Mouse (Mus musculus) ovary, postnatal 14 days (tissue): ENCODE data around the gene Zbtb20.

Experiments used
- DNase-seq: peaks from one replicate; pipeline ENCODE4 v3.0.0; 2022; ENCODE audit warnings: low spot score

Zbtb20 gene

DNA sequence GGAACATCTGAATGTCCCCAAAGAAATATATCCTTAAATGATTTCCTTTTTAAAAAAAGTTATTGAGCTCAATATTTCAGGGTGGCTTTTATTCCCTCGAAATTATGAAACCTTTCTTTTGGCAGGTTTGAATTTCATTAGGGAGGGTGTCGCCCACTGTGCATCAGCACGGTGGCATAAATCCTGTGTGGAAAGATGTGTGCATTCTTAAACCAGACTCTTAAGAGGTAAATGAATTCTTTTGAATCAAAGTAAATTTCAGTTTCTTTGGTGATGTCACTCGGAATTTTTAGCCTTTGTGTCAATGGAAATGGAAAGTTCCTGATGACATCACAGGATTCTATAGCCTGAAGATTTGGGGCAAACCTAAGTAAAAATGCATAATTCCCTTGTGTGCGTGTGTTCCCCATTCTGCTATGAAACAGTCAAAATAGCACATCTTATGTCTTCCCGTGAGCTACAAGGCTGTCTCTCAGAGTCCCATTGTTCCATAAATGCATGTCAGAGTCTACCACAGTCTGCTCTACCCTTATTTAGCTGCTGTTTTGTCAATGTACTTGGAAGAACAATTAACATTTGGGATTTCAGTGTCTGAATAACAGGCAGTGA is 318.1 kb downstream of the Zbtb20 start:
- DNase-seq, result no peak

DNA sequence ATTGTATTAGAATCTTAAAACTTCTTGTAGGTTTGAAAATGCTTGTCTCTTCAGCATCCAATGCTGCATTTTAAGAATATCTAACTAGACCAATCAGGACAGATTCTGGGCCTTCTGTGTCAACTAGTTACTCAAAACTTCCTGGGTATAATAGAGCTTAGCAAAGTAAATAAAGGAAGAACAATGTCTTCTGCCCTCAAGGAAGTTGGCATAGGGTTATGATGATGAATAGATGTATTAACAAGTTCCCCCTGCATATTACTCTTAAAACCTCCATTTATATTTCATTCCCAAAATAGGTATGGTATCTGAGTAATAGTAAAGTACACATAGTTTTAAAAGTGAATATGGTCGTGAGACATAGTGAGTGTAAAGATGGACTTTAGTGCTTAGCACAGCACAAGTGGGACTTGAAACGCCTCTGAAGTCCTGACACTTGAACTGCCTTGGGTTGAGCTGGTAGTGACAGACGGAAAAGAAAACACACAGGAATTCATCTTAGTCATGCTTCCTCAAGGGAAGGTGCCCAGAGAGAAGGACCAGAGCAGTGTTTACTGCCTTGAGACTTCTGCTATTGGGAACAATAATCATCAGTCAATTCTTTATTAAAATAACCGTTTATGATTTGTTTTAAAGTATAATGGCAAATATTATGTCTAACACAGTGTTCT is 341.8 kb downstream of the Zbtb20 start:
- DNase-seq, result no peak

GRCm38 (mm10) chr16:43219367-43219766 is 343.7 kb downstream of the Zbtb20 start:
- no peak for DNase-seq

GRCm38 (mm10) chr16:43221313-43221712 is 345.6 kb downstream of the Zbtb20 start:
- no peak for DNase-seq

- no peak for DNase-seq
Observed at GRCm38 (mm10) chr16:43230253-43230652, 354.6 kb downstream of the Zbtb20 start.

GRCm38 (mm10) chr16:43234249-43234648 is 358.6 kb downstream of the Zbtb20 start:
- DNase-seq, result no peak

DNA sequence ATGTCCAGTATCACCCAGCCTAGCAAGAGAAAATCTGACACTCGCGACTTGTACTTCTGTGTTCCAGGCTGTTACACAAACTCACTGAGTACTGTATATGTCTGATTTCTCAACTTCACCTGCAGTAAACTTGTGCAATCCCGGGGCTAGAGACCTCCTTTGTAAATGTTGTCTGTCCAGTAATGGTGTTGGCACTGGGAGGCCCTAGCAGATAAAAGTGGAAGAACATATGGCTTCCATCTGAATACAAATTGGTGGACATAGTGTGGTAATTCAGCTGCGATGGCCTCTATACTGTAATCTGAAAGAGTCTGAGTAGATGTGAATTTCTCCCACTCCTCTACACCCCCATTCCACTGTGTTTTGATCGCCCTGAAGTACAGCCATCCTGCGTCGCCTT is 359.6 kb downstream of the Zbtb20 start:
- DNase-seq, result no peak

DNA sequence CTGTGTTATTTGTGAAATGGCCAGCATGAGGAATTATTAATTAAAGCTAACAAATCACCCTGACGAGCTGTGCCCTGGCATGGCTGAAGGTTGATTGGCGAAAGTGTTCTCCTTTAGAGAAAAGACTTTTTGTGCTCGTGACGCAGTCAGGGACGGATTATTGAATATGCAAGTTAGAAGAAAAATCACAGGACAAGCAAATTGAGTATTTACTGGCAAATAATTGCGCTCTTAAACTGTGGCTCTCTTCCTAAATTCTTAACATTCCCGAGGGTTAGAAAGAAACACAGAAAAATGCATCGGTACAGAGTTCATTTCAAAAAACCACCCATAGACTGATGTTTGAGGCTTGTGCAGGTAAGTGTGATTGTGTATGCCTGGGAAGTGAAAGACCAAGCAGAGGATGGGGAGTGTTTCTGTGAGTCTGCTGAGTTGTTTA is 360.1 kb downstream of the Zbtb20 start:
- DNase-seq, result peak; percentile 11

DNA sequence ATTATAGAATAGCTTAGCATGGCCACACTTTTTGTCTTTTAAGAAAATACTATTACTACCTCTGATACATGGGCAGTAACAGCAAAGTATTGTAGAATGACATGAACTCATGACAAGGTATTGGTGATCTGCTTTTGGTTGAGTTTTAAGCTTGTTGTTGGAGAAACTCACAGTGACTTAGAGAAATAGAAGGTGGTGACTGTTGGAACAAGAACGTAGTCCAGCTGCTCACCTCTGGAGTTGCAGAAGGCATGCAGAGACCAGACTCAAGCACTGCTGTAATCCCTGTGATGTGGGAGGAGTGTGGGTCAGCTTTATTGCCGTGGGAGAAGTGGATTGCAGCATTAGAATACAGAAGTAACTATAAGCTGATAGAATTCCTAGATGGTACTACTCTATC is 361.9 kb downstream of the Zbtb20 start:
- DNase-seq, result no peak

DNA sequence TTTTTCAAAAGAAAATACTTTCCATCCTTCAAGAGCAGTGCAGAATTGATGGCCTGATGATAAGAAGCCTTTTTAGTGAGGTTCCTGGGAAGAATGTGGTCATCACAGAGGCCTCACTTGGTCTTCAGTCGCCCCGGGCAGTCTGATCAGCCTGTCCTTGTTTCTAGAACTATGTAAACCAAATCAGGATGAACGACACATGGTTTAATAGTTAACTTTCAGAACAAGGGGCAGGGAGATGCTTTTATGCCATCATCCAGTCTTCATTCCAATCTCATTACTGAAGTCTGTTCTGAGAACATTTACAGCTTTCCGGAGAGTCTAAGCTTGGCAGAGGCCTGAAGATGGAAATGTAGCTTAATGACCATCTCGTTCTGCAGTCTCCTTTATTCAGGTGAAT is 371.3 kb downstream of the Zbtb20 start:
- no peak for DNase-seq

DNA sequence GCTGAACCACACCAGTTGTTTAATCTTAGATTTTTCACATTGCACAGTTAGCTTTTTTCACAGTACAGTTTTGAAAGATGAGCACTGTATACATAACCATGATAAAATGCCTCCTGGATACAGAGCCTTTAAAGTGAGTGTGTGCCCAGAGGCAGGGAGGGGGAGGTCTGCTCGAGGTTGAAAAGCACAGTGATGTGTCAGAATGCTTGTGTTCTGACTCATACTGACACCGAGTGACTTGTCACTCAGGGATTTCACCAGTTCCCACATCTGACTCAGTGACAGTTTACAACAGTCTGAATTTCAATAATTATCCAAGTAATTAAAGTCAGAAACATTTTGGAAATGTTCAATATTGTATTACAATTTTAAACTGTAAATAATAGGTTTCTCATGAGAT is 377.4 kb downstream of the Zbtb20 start:
- DNase-seq, result no peak

DNA sequence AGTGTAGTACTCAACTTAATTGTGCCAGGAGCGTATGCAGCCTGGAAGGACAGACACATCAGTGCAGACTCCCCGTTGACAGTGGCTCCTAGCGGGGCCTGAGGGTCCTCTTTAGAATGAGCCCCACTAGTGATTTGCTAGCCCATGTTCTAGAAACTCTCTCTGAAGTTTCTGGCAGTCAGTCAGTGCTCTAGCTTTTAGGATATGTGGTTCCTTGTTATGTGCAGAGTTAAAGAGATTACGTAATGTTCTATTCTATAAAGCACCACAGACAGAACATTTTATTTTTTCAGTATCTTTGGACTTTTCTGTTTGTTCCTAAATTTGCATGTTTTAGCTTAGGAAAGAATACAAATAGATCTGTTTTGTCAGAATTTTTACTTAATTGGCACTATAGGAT is 378.1 kb downstream of the Zbtb20 start:
- DNase-seq, result no peak

GRCm38 (mm10) chr16:43256191-43256899 is 380.7 kb downstream of the Zbtb20 start:
- DNase-seq, result no peak

- no peak for DNase-seq
Observed at GRCm38 (mm10) chr16:43256900-43257281, 381.2 kb downstream of the Zbtb20 start.

- no peak for DNase-seq
Observed at GRCm38 (mm10) chr16:43259466-43259865, 383.8 kb downstream of the Zbtb20 start.

DNA sequence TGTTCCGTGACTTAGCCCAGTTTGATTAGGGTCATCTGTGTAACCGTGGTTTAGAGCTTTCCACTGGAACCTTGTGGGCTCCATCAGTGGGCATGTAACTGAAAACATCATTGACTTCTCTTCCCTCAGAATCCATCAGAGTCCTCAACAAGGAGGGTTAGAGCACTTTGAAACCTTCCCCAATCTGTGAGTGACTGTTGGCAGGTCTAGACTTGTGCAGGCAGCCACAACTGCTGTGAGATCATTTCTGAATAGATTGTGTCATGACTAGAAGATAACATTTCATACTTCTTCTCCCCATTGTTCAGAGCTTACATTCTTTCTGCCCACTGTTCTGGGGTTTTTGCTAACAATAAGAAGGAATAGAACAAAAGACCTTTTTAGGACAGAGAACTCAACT is 385.2 kb downstream of the Zbtb20 start:
- DNase-seq, result no peak

DNA sequence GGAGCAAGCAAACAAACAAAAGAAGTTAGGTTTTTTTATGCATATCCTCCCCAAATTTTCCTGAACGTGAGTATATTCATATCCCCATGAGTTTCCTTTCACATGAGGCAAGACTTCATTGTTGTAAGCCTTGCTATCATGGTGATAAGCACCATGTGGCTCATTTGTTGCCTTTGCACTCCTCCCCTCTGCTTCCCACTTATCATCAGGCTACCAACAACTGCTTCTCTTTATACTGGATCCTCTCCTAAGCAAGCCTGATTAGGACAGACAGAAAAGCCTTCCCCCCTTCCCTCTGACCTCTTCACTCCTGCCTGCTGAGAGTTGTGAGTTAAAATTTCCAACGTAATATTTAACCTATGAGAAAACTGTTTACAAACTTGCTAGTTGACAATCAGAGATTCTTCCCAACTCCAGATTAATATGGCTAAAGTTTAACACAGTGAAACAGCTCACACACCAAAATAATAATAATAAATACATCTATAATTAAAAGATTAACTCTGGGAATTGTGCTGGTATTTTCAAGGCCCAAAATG is 398.4 kb downstream of the Zbtb20 start:
- DNase-seq, result no peak

DNA sequence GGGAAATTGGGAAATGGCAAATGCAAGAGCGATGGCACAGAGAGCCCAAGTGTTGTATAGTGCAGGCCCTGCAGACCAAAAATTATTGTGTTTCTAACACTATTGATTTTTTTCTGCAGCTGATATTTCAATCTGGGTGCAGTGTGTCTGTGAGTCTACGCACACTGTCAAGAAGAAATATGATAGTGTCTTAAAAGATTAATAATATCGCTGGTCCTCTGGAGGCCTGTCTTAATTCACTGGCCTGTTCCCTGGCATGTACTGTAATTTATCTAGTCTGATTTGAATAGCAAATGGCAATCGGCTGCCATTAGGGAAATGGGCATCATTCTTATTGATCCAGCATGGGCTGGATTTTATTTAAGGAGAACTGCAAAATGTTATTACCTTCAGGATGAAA is 401.1 kb downstream of the Zbtb20 start:
- no peak for DNase-seq

- DNase-seq, result peak; percentile 15
Observed at GRCm38 (mm10) chr16:43286319-43286718, 410.6 kb downstream of the Zbtb20 start.

- DNase-seq, result no peak
Observed at GRCm38 (mm10) chr16:43286783-43287383, 411.2 kb downstream of the Zbtb20 start.

DNA sequence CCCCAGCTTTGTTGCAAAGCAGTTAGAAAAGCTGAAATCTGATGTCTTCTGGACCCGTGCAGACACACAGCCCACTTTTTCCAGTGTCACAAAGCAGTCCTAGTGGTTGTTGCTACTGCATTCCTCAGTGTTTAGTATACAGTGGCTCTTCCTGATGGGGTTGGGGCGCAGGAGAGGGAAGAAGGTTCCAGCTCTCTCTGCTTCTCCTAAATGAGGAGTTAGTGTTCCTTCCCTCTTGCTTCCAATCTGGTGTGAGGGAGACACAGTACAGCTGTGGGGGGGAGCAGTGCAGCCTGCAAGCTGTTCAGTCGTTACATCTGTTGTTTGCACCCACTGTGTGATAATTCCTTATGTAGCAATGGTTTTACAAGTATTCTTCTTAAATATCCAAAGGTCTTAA is 415.7 kb downstream of the Zbtb20 start:
- DNase-seq, result no peak

GRCm38 (mm10) chr16:43297953-43298596 is 422.4 kb downstream of the Zbtb20 start:
- no peak for DNase-seq
